Mouse (Mus musculus) erythroblast, embryonic 14.5 days (primary cell): ENCODE measurements around the gene Clec12b. TPM values are rescaled to one million over a fixed set of nuclear protein-coding genes. Genes with fewer than 3 reads are reported as not detected.
"Not testable (repeated sequence)": the region's sequence is repeated elsewhere in the genome, so short reads cannot be mapped to it uniquely, and the experiment has no call there.

ENCODE experiments used
- H3K27me3 ChIP-seq: 2 replicates; pipeline ENCODE4 v1.6.1; 2012; ENCODE audit warnings: inconsistent platforms; ENCODE audit not compliant: control insufficient read depth
- H3K36me3 ChIP-seq: 2 replicates; pipeline ENCODE4 v1.6.1; 2012; ENCODE audit warnings: mild to moderate bottlenecking, inconsistent platforms; ENCODE audit not compliant: control insufficient read depth
- H3K4me1 ChIP-seq: 2 replicates; pipeline ENCODE4 v1.6.1; 2012; ENCODE audit warnings: inconsistent platforms; ENCODE audit not compliant: control insufficient read depth
- H3K4me3 ChIP-seq: replicated peaks from 2 replicates; pipeline ENCODE3; 2012; ENCODE audit warnings: moderate library complexity, mild to moderate bottlenecking, inconsistent platforms
- H3K9me3 ChIP-seq: 2 replicates; pipeline ENCODE4 v1.6.1; 2012; ENCODE audit warnings: low read length, inconsistent platforms, mixed read lengths; ENCODE audit not compliant: control insufficient read depth
- GATA1 ChIP-seq: IDR thresholded peaks from 2 replicates; pipeline ENCODE4 v1.6.1; 2012; ENCODE audit warnings: low read length, inconsistent platforms, mixed read lengths
- TAL1 ChIP-seq: IDR thresholded peaks from 3 replicates; pipeline ENCODE4 v1.6.1; 2012; ENCODE audit warnings: low read length, inconsistent platforms, mixed read lengths
- polyA plus RNA-seq: library from polyadenylated mRNA; stranded (reverse); fragments of >175 nt; gene quantifications from 2 replicates; pipeline ENCODE4 v1.2.3, GENCODE M21; 2012

Clec12b gene
- polyA plus RNA-seq, 1 experiment, result not detected

DNA sequence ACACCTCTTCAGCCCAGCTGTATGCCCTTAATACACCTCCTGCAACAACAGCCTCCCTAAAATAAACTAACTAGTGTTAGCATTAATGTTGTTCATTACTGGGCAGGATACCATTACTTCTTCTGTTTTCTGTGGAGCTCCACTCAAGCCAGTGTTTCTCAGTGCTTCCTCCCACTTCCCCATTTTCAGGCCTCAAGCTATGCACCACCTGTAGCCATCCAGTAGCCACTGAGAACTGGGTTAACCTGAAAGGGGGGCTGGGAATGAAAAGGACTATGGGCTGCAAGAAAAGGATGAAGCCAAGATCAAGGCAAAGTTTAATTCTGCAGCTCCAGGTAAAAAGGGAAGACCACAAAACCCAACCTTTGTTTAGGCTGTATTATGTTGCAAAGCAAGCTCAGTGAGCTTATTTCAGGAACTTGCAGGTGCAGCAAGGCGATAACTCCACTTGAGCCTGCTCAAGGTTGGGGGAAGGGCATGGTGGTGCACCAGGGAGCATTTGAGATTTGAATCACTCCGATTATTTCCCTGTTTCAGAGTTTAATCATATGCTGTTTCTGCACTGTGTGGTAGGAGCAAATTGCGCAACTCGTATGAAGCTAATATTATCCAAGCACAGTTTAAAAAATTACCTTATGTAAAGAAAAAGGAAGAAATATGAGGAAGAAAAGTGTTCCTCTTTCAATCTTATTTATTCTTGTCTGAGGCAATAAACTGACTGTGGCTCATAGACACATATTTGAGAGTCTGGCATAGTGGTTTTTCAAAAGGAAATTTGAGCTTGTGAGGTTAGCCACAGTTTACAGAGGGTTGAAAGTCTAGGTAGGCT, 35.9 kb downstream of the Clec12b start:
- H3K4me3 ChIP-seq, result no peak overlapping the region
- no peaks in the 10 kb centered on the region for H3K27me3 ChIP-seq
- H3K36me3 ChIP-seq, result no peaks in the 10 kb centered on the region
- TF ChIP-seq GATA1 (no peak), TAL1 (no peak)
- no peaks in the 10 kb centered on the region for H3K9me3 ChIP-seq
- H3K4me1 ChIP-seq, result no peaks in the 10 kb centered on the region

DNA sequence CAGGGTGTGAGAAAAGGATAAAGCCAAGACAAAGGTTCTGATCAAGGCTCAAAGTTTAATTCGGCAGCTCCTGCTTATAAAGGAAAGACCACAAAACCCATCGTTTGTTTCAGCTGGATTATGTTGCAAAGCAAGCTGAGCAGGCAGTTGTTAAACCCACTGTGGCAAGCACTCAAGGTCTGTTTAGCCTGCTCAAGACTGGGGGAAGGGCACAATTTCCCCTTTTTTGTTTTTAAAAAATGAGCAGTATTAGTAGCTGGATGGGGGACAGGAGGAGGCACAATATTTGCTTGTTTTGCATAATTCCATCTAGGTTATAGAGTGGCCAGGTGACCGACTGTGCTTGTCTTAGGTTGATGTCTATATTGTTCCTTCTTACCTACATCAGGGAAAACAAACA, 41.3 kb downstream of the Clec12b start:
- Histone ChIP-seq H3K4me1 (no peaks in the 10 kb centered on the region), H3K36me3 (no peaks in the 10 kb centered on the region), H3K9me3 (no peaks in the 10 kb centered on the region), H3K4me3 (no peak overlapping the region), H3K27me3 (no peaks in the 10 kb centered on the region)
- TF ChIP-seq GATA1 (no peak), TAL1 (no peak)

DNA sequence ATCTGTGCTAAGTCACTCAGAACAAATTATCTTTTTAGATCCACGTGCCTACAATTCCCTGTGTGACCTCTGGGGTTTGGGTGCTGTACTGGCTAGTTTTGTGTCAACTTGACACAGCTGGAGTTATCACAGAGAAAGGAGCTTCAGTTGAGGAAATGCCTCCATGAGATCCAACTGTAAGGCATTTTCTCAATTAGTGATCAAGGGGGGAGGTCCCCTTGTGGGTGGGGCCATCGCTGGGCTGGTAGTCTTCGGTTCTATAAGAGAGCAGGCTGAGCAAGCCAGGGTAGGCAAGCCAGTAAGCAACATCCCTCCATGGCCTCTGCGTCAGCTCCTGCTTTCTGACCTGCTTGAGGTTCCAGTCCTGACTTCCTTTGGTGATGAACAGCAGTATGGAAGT, 43.3 kb downstream of the Clec12b start, which contains the start of gene Clec12a:
TSS of gene Clec12a (plus strand) at position 301 of the 400 bp plus-strand sequence.
- H3K9me3 ChIP-seq, H3K27me3 ChIP-seq, H3K4me3 ChIP-seq, H3K36me3 ChIP-seq, H3K4me1 ChIP-seq: not testable (repeated sequence)

DNA sequence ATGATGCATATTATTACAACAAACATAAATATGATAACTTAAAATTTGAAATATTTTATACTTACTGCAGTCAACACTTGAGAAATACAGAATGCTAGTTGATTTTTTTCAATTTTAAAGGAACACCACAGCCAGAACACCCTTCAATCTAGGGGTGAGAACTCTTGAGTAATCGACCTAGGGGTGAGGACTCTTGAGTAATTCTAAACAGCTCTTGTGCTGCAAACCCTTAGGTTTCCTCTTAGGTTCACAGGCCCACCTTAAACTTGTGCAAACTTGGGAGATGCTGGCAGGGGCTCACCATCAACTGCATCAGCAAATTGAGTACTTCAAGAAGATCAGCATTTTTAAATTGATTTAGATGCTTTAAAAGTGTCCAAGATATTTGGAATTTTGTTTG, 47.9 kb downstream of the Clec12b start:
- TF ChIP-seq GATA1, result no peak
- no peak for TF ChIP-seq TAL1
- Histone ChIP-seq H3K36me3 (no peaks in the 10 kb centered on the region), H3K9me3 (no peaks in the 10 kb centered on the region), H3K4me3 (no peak overlapping the region), H3K4me1 (no peaks in the 10 kb centered on the region), H3K27me3 (no peaks in the 10 kb centered on the region)

DNA sequence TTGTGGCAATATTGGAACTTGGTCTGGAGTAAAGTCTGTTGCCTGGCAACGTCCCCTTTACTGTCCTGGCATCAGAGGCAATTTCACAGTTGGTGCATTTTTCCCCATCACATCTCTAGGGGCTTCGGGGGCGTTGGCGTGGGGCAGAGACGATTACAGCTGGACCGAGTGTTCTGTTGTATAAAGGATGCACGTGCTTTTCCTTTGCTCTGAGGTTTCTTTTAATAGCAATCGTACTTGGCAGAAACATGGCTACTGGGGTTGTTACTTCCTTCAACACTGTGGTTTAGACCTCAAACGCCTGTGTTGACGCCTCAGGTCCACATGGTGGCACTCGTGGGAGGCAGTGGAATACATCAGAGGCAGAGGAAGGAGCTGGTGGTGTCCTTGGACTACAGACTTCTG, 52.0 kb downstream of the Clec12b start:
- no peak overlapping the region for H3K4me3 ChIP-seq

DNA sequence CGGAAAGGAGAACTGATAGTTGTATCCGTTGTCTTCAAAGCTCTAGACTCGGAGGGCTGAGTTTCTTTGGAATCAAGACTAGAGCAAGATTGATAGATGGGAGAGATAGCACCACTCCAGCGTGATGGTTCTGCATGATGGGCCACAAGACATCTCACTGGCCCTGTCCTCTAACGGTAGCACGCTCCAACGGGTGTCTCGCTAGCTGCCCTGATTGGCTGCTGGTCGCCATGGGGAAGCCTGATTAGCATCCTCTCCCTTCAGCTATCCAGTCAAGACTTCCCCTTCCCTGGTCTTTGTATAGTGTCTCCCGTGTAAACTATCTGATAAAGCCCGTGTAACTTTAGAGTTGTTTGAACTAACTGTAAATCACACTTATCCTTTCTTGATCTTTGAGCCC, 54.1 kb downstream of the Clec12b start, which contains the start of gene 4922502D21Rik:
TSS of gene 4922502D21Rik (minus strand) at position 187 of the 400 bp plus-strand sequence.
- Histone ChIP-seq H3K4me1 (no peaks in the 10 kb centered on the region), H3K27me3 (no peaks in the 10 kb centered on the region), H3K36me3 (no peaks in the 10 kb centered on the region), H3K9me3 (no peaks in the 10 kb centered on the region), H3K4me3 (no peak within 1 kb of the TSS)
- TF ChIP-seq TAL1 (no peak), GATA1 (no peak)

More for the DNA sequence above, 52.0 kb downstream of the Clec12b start:
- Histone ChIP-seq H3K4me1 (no peaks in the 10 kb centered on the region), H3K9me3 (no peaks in the 10 kb centered on the region), H3K27me3 (no peaks in the 10 kb centered on the region), H3K36me3 (no peaks in the 10 kb centered on the region)
- TF ChIP-seq GATA1 (no peak), TAL1 (no peak)

DNA sequence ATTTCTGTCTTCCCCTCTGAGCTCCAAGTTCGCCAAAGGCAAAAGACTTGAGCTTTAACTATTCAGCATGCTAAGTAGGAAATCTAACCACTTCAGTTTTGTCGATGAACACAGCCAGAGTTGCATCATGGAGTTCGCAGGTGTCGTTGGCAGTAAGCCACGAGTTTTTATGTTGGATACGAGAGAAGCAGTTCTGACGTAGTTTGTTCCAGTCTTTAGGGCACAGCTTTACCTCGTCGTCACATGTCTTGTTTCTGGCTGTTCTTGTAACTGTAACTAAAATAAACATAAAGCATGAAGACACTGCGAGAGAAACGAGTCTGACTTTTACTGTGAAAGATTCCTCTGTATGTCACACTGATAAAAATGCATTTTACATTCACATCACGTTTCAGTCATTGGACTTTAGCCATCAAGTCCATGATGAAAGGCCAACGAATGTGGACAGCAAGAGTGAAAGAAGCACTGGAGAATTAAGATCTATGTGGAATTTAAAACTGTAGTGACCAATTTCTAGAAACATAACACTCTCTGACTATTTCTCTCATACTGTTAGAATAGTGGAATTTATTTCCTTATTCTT, 59.0 kb downstream of the Clec12b start:
- H3K36me3 ChIP-seq, result no peaks in the 10 kb centered on the region
- H3K9me3 ChIP-seq, result no peaks in the 10 kb centered on the region
- no peaks in the 10 kb centered on the region for H3K4me1 ChIP-seq
- no peaks in the 10 kb centered on the region for H3K27me3 ChIP-seq
- H3K4me3 ChIP-seq, result no peak overlapping the region
- TF ChIP-seq GATA1, result no peak
- TF ChIP-seq TAL1, result no peak

DNA sequence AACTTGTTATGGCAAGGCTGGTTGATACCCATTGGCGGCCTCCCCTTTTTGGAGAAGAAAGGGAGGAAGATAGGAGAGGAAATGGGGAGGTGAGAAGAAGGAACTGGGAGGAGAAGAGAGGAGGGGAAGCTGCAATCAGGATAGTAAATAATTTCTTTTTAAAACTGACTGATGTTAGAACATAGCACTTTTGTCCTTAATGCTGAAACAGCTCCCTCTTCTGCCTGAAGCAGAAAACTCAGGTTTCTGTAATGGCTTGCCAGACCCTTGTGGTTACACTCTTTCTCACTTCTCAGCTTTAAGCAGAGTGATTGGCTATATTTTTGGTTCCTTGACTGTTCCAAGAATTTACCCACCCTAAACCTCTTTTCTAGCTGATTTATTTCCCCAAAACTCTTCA, 59.7 kb downstream of the Clec12b start:
- Histone ChIP-seq H3K27me3 (no peaks in the 10 kb centered on the region), H3K4me1 (no peaks in the 10 kb centered on the region), H3K36me3 (no peaks in the 10 kb centered on the region), H3K4me3 (no peak overlapping the region), H3K9me3 (no peaks in the 10 kb centered on the region)
- TF ChIP-seq GATA1, result no peak
- TF ChIP-seq TAL1, result no peak

Other genes starting within 250 kb of the Clec12b start
- gene Clec2d, start 205.3 kb downstream of the Clec12b start, polyA plus RNA-seq, result not detected in 2 replicates
- gene Cd69, start 110.4 kb downstream of the Clec12b start, polyA plus RNA-seq, result 0.02 and 0.04 TPM in 2 replicates
- gene 4922502D21Rik, start 54.1 kb downstream of the Clec12b start, polyA plus RNA-seq, result not detected in 2 replicates
- gene Clec12a, start 43.2 kb downstream of the Clec12b start, polyA plus RNA-seq, result not detected in 2 replicates
- not detected in 2 replicates for gene Clec1b, start 11.4 kb upstream of the Clec12b start, polyA plus RNA-seq
- not detected in 2 replicates for gene Clec9a, start 23.0 kb upstream of the Clec12b start, polyA plus RNA-seq
- gene Clec1a, start 66.1 kb upstream of the Clec12b start, polyA plus RNA-seq, result not detected in 2 replicates
- gene Olr1, start 121.3 kb upstream of the Clec12b start, polyA plus RNA-seq, result not detected in 2 replicates
- not detected in 2 replicates for gene Tmem52b, start 126.7 kb upstream of the Clec12b start, polyA plus RNA-seq
- 5.3 and 7.9 TPM in 2 replicates for gene Gabarapl1, start 147.3 kb upstream of the Clec12b start, polyA plus RNA-seq
- gene Klre1, start 192.0 kb upstream of the Clec12b start, polyA plus RNA-seq, result not detected in 2 replicates
- not detected in 2 replicates for gene Klrd1, start 205.9 kb upstream of the Clec12b start, polyA plus RNA-seq
- not detected in 2 replicates for gene Klrk1, start 238.0 kb upstream of the Clec12b start, polyA plus RNA-seq